Mouse (Mus musculus) bone marrow, adult 2 months (tissue): ENCODE data around the gene Prg2.

Source experiments
- CTCF ChIP-seq: fragments of 200-500 bp; IDR thresholded peaks from 2 replicates; pipeline ENCODE4 v1.5.1; 2011; ENCODE audit warnings: low read length, control low read depth; ENCODE audit not compliant: control insufficient read depth, insufficient read depth
- POLR2A ChIP-seq: fragments of 200-500 bp; IDR thresholded peaks from 2 replicates; pipeline ENCODE4 v1.6.1; 2011; ENCODE audit warnings: low read depth, mild to moderate bottlenecking, control low read depth, low read length, borderline replicate concordance; ENCODE audit not compliant: control insufficient read depth

DNA sequence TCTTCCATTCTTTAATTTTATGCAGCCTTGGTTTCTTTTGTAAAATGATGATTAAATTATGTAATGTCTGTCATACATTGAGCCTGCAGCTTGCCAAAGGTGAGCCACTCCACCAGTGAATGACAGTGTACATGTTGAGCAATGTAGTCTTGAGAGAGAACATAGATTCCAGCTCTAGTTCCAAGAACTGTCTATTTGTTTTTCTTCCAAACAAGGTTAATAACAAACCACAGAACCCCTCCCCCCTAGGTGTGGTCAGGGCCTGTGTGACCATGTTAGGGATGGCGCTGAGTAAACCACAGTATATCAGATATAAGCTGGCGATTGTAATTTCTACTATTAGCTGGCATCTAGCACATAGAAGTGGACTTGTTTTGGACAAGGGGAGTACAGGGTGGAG is 16.1 kb downstream of the Prg2 start:
- TF ChIP-seq CTCF (no peak), POLR2A (no peak)
